ENCODE assay signal across 26 mouse cellular contexts in genomic region chr9:44191166-44191565, GRCm38 (mm10). TPM values are rescaled to one million over a fixed set of nuclear protein-coding genes. Genes with fewer than 3 reads are reported as not detected.
DNase-seq lines count a peak whose midpoint lies in the region; ATAC-seq and TF ChIP-seq lines count a peak whose summit lies in the region.
"Had no signal": no experiment of that assay in that cellular context is flagged by ENCODE, and none has a peak within 500 bp of the region (broad histone marks: within the 10 kb centered on the region; RNA-seq: fewer than 3 reads in every experiment).

No protein-coding gene starts in this region.

- no peak for TF ChIP-seq CTCF in layer of hippocampus, adult 2 months (conservative IDR thresholded peaks at IDR 0.05)

- H3K4me3 ChIP-seq in layer of hippocampus, adult 2 months = no peak overlapping the region
- H3K4me3 ChIP-seq: embryonic facial prominence, embryonic 10.5 days; heart, embryonic 10.5 days; hindbrain, embryonic 13.5 days; limb, embryonic 12.5 days; liver, embryonic 15.5 days; megakaryocyte, embryonic 14.5 days; myocyte had no signal

- no peak for DNase-seq in layer of hippocampus, adult 2 months (ENCODE audit: low spot score in 2 of 2)
- no peak for DNase-seq in layer of hippocampus, postnatal 36 days
- peak; percentile 65 for DNase-seq in NIH3T3 (ENCODE audit: low read depth)
- DNase-seq in fat pad, adult 2 months (ENCODE audit: extremely low read depth, low read depth, low spot score) = peak; percentile 95
- DNase-seq in kidney, postnatal 36 days = no peak
- DNase-seq in natural killer cell, adult 2 months (ENCODE audit: low spot score in 2 of 2) = no peak
- DNase-seq in cerebellum, adult 18-20 months = no peak
- DNase-seq: cerebellum, adult 2 months; gastrocnemius, postnatal 10 days; heart, postnatal 14 days; kidney, adult 2 months; kidney, postnatal 25 days; layer of hippocampus, adult 9-11 months; midbrain, embryonic 14.5 days; right cerebral cortex, postnatal 14 days had no signal

- peak overlapping the region; percentile 56; the same call in 1 of the 2 replicates for H3K27ac ChIP-seq in layer of hippocampus, adult 2 months
- H3K27ac ChIP-seq: embryonic facial prominence, embryonic 10.5 days; heart, embryonic 10.5 days; hindbrain, embryonic 13.5 days; limb, embryonic 12.5 days; liver, embryonic 15.5 days had no signal

- peak; percentile 87 for ATAC-seq in megakaryocyte, adult 5-6 weeks (ENCODE audit: poor library complexity, severe bottlenecking)
- ATAC-seq: forebrain, embryonic 14.5 days; inflammation-experienced regulatory T-cells, adult 6 months had no signal

RNA-seq across cellular contexts. Expression of gene Cbl, which starts 42.7 kb away (rescaled TPM):
- total RNA-seq in layer of hippocampus, adult 2 months (2021) = 10 to 100 TPM; 61.7 to 66.5 TPM
- total RNA-seq in layer of hippocampus, postnatal 36 days (2021) = 10 to 100 TPM; 65.2 to 70.5 TPM
- 179 and 180 TPM in 2 replicates for total RNA-seq in megakaryocyte, adult 5-6 weeks (2015)
- 45.3 and 70.2 TPM in 2 replicates for total RNA-seq in megakaryocyte, adult 5-6 weeks (2017)

RNA-seq across cellular contexts. Expression of gene Ccdc153, which starts 49.3 kb away (rescaled TPM):
- total RNA-seq in layer of hippocampus, adult 2 months (2021) = 1 to 10 TPM; 3.6 to 4.1 TPM
- 1 to 10 TPM; 1.3 to 2.4 TPM for total RNA-seq in layer of hippocampus, postnatal 36 days (2021)
- not detected in 2 replicates for total RNA-seq in megakaryocyte, adult 5-6 weeks (2015)
- not detected in 2 replicates for total RNA-seq in megakaryocyte, adult 5-6 weeks (2017)
- total RNA-seq: gastrocnemius, postnatal 10 days; neutrophil, adult 5-6 weeks had no signal

RNA-seq across cellular contexts. Expression of gene Mcam, which starts 56.9 kb away (rescaled TPM):
- total RNA-seq in layer of hippocampus, adult 2 months (2021) = 10 to 100 TPM; 10.1 to 15.9 TPM
- 10 to 100 TPM; 15.6 to 18.8 TPM for total RNA-seq in layer of hippocampus, postnatal 36 days (2021)
- 1.6 TPM in 2 replicates for total RNA-seq in megakaryocyte, adult 5-6 weeks (2015)
- 3.2 and 5.8 TPM in 2 replicates for total RNA-seq in megakaryocyte, adult 5-6 weeks (2017)

Comparison
In these comparisons a context has a peak if more than half of its experiments do, and no peak if none do; other contexts are left out.
1. DNase-seq: peak in NIH3T3 (single experiment) and fat pad, adult 2 months (single experiment); none in layer of hippocampus, adult 2 months (0 of 2), layer of hippocampus, postnatal 36 days (0 of 2), kidney, postnatal 36 days (0 of 2), natural killer cell, adult 2 months (0 of 2) and cerebellum, adult 18-20 months (0 of 2).